Mouse (Mus musculus) stomach, embryonic 16.5 days (tissue): ENCODE measurements around the gene Top3b. TPM values are rescaled to one million over a fixed set of nuclear protein-coding genes. Genes with fewer than 3 reads are reported as not detected.
"Not testable (repeated sequence)": the region's sequence is repeated elsewhere in the genome, so short reads cannot be mapped to it uniquely, and the experiment has no call there.

ENCODE experiments used
- ATAC-seq: fragments of 200-750 bp; cut with Nextera tagmentation; 2 replicates; pipeline ENCODE4 v1.8.0; 2017; ENCODE audit warnings: moderate number of reproducible peaks, moderate TSS enrichment; ENCODE audit not compliant: insufficient read depth, low FRiP score
- H3K27ac ChIP-seq: fragments of 300-500 bp; sonication (generic); 2 replicates; pipeline ENCODE4 v1.5.1; 2014; ENCODE audit warnings: low read length
- H3K27me3 ChIP-seq: fragments of 300-500 bp; sonication (generic); 2 replicates; pipeline ENCODE4 v1.6.1; 2014; ENCODE audit warnings: low read length, control low read depth, mixed read lengths; ENCODE audit not compliant: control insufficient read depth, insufficient read depth
- H3K36me3 ChIP-seq: fragments of 300-500 bp; sonication (generic); 2 replicates; pipeline ENCODE4 v1.6.1; 2014; ENCODE audit warnings: low read length; ENCODE audit not compliant: control insufficient read depth, insufficient read depth
- H3K4me1 ChIP-seq: fragments of 300-500 bp; sonication (generic); 2 replicates; pipeline ENCODE4 v1.6.1; 2014; ENCODE audit warnings: low read length, control low read depth, mixed read lengths; ENCODE audit not compliant: control insufficient read depth, insufficient read depth
- H3K4me2 ChIP-seq: fragments of 300-500 bp; sonication (generic); 2 replicates; pipeline ENCODE4 v1.6.1; 2014; ENCODE audit warnings: low read depth, low read length, mixed read lengths
- H3K4me3 ChIP-seq: fragments of 300-500 bp; sonication (generic); replicated peaks from 2 replicates; pipeline ENCODE4 v1.5.1; 2014; ENCODE audit warnings: mild to moderate bottlenecking, low read length
- H3K9ac ChIP-seq: fragments of 300-500 bp; sonication (generic); 2 replicates; pipeline ENCODE4 v1.6.1; 2014; ENCODE audit warnings: low read length
- H3K9me3 ChIP-seq: fragments of 300-500 bp; sonication (generic); replicated peaks from 2 replicates; pipeline ENCODE4 v1.6.1; 2016; ENCODE audit warnings: low read length, control low read depth; ENCODE audit not compliant: control insufficient read depth
- WGBS: fragments of 180-500 bp; shearing (Covaris S2); extraction: QIAGEN DNeasy Blood & Tissue Kit; methylation state at CpG from one replicate; pipeline ENCODE4 v1.1.7; 2014; 5-methylcytosine and 5-hydroxymethylcytosine counted together
- polyA plus RNA-seq: library from polyadenylated mRNA; unstranded; fragments of >200 nt; fragmentation: Nextera tagmentation; extraction: Ambion mirVana; gene quantifications from 2 replicates; pipeline ENCODE4 v1.2.1, GENCODE M21; 2015

The Top3b gene
- polyA plus RNA-seq, 1 experiment from 2014 or later: 53.8 TPM

DNA sequence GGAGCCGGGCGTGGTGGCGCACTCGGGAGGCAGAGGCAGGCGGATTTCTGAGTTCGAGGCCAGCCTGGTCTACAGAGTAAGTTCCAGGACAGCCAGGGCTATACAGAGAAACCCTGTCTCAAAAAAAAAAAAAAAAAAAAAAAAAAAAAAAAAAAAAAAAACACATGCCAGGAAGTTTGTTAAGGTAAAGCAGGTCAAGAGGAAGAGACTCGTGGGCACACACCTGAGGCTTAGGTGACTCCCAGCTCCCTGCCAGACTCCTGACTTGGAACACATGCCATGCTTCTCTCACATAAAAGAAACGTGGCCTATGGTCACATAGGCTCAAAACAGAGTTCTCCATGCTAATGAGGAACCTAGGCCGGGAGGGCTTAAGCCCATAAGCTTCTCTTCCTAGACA is 14.5 kb upstream of the Top3b start:
- H3K9ac ChIP-seq, H3K36me3 ChIP-seq, H3K27ac ChIP-seq, H3K4me3 ChIP-seq, H3K27me3 ChIP-seq, H3K4me1 ChIP-seq, ATAC-seq, H3K9me3 ChIP-seq, H3K4me2 ChIP-seq: not testable (repeated sequence)
- WGBS: 84% methylated on average over 9 of the region's 9 CpGs

DNA sequence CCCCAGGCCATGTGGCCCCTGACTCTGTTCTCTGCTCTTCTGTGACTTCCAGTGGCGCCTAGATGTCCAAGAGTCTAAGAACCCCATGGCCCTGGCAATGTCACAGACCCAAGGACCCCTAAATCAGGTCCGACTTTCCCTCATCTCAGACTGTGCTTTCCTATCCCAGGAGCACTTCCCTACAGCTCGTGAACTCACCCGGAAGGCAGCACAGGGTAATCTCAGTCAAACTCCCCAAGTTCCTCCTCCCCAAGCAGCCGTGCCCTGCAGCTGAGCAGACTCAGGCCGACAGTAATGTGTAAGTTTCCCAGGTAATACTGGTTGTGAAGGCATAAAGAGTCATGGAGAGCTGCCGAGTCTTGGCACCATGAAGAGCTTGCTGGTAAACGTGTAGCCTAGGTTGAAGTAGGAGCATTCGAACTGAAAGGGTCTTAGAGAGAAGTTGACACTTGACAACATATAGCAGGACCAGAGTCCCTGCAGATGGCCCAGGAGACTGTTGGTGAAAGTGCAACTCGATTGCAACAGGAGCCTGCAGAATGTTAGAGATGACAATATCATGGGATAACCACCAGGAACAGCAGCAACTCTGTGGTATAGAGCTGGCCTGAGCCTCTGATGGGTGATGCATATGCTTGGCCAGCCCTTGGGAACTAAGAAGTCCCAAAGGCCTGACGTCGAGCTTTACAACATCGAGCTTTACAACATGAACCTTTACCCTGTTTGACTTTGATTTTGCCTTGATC is 13.6 kb upstream of the Top3b start:
- Histone ChIP-seq H3K27ac (no peak overlapping the region), H3K9ac (no peak overlapping the region), H3K4me2 (no peak overlapping the region), H3K9me3 (no peaks in the 10 kb centered on the region), H3K4me1 (no peaks in the 10 kb centered on the region), H3K4me3 (no peak overlapping the region), H3K27me3 (no peaks in the 10 kb centered on the region), H3K36me3 (no peaks in the 10 kb centered on the region)
- no peak for ATAC-seq
- 70% methylated on average over 13 of the region's 13 CpGs for WGBS

DNA sequence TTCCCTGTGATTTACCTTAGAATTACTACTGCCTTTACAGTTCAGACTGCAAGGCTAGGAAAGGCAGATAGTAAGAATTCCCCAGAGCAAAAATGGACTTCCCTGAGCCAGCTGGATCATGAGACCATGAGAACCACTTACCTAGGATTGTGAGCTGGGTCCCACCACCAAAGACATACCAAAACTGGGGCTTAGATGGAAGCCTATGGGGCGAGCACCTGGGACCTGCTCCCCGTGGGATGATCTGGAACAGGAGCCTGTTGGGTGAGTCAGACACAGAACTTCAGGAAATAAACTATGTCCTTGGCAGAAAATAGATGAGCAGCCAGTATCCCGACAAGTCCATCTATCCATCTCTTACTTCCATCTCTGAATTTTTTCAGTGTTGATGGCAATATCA is 8.2 kb upstream of the Top3b start:
- no peak overlapping the region for H3K4me3 ChIP-seq
- 74% methylated on average over 3 of the region's 3 CpGs for WGBS
- H3K27ac ChIP-seq: no peak overlapping the region
- H3K27me3 ChIP-seq: no peaks in the 10 kb centered on the region
- H3K4me1 ChIP-seq: peaks cover 3% of the 10 kb centered on the region; the same call in 1 of the 2 replicates
- no peak for ATAC-seq
- no peak overlapping the region for H3K9ac ChIP-seq
- H3K36me3 ChIP-seq: no peaks in the 10 kb centered on the region
- H3K4me2 ChIP-seq: no peak overlapping the region
- no peaks in the 10 kb centered on the region for H3K9me3 ChIP-seq

DNA sequence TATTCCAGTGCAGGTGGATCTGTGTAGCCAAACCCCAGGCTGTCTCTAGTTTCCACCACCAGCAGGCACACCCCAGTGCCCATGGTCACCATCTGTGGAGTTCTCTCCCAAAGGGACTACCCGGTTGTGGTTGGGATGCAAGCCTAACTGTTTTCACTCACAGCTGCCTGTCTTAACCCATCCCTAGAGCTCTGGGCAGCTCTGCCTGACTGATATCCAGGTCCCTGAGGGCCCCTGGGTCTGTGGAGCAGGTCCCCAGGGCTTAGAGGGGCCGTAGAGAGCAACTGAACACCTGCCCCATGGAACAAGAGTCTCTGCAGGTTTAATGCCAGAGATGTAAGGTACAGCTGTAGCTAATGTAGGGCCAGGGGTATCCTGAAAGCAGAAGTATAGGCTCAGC is 6.6 kb upstream of the Top3b start, which contains the start of gene Igll1:
Gene Igll1 (minus strand): TSS at position 8 of the 400 bp plus-strand sequence.
- Histone ChIP-seq H3K9me3 (no peaks in the 10 kb centered on the region), H3K27ac (no peak within 1 kb of the TSS), H3K4me3 (no peak within 1 kb of the TSS), H3K9ac (no peak within 1 kb of the TSS), H3K27me3 (no peaks in the 10 kb centered on the region), H3K4me2 (no peak within 1 kb of the TSS), H3K4me1 (peaks cover 3% of the 10 kb centered on the region; the same call in 1 of the 2 replicates), H3K36me3 (no peaks in the 10 kb centered on the region)
- WGBS: 85% methylated on average over 2 of the region's 2 CpGs
- ATAC-seq: no peak

DNA sequence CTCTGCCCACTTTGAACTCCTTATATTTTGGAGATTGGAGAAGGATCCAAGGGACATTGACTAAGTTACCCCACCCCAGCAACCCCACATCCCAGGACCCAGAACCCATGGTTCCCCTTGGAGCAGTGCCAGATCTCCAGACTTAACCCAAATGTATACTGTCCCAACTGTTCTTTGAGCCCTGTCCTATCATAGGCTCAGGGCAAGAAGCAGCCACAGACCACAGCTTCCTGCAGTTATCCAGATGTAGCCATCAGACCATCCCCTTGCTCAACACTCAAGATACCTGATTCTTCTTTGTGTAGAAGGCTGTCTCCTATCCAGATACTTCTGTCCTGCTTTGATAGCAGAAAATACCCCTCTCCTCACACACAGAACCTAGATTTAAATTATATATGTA is 5.3 kb upstream of the Top3b start:
- Histone ChIP-seq H3K4me2 (no peak overlapping the region), H3K36me3 (no peaks in the 10 kb centered on the region), H3K27me3 (no peaks in the 10 kb centered on the region), H3K4me3 (no peak overlapping the region), H3K9ac (no peak overlapping the region), H3K4me1 (peaks cover 3% of the 10 kb centered on the region; the same call in 1 of the 2 replicates), H3K27ac (no peak overlapping the region), H3K9me3 (no peaks in the 10 kb centered on the region)
- ATAC-seq: no peak

DNA sequence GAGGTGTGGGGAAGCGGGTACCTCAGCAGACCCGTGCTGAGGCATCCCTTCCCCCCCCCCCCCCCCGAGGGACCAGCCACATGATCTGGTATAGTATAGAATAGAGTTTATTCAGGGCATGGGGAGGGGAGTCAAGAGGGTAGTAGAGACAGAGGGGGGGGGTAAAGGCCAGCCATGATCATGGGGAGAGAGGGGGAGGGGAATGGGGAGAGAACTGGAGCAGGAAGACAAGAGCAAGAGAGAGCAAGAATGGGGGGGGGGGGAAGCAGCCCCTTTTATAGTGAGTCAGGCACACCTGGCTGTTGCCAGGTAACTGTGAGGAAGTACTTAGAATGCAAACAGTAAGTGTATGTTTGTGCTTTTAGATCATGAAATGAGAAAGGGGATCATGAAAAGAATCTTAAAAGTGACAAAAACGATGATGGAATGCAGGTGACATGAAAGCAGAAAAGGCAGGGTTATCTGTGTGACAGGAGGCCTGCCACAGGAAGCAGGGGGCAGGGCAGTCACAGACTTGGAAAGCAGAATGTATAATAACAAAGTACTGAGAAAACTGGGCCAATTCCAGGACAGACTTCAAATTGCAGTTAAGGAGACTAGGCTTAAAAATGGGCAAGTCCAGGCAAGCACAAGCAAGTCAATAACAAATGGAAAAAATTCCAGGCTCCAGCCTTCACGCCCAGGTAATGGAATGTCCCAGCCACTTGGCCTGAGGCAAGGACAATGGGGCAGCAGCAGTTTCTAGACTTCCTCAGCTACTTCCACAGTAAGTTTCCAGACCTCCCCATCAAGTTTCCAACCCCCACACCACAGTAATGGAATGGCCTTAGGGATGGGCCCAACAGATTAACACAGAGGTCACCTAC is 4.6 kb upstream of the Top3b start:
- peaks cover 3% of the 10 kb centered on the region; the same call in 1 of the 2 replicates for H3K4me1 ChIP-seq
- no peak overlapping the region for H3K4me2 ChIP-seq
- no peak for ATAC-seq
- peak overlapping the region; percentile 72 for H3K27ac ChIP-seq
- no peak overlapping the region for H3K4me3 ChIP-seq
- H3K9ac ChIP-seq: no peak overlapping the region
- no peaks in the 10 kb centered on the region for H3K9me3 ChIP-seq
- 40% methylated on average over 4 of the region's 5 CpGs for WGBS
- H3K27me3 ChIP-seq: no peaks in the 10 kb centered on the region
- H3K36me3 ChIP-seq: no peaks in the 10 kb centered on the region

DNA sequence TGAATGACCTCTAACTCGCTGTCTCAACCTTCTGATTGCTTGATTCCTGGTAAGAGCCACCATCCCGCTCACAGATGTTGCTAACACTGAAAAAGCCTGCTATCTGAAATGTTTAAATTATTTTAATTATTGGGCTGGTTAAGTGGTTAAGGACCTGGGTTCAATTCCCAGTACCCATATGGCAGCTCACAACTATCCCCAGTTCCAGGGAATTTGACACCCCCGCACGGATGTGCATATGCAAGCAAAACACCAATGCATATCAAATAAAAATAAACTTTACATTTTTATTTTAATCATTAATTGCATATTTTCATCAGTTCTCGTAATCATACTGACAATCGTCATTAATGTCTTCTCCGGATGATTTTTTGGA is 307 bp upstream of the Top3b start:
- Histone ChIP-seq H3K27ac (peak overlapping the region; percentile 95), H3K4me1 (peaks cover 5% of the 10 kb centered on the region; the same call in 1 of the 2 replicates), H3K9me3 (no peaks in the 10 kb centered on the region), H3K4me2 (peak overlapping the region; percentile 61), H3K4me3 (peak overlapping the region; percentile 63), H3K9ac (0 out of 2 replicates have a peak overlapping the region, but pooled peaks have one; percentile 38), H3K27me3 (no peaks in the 10 kb centered on the region), H3K36me3 (no peaks in the 10 kb centered on the region)
- 35% methylated on average over 7 of the region's 7 CpGs for WGBS
- peak; percentile 19; the same call in 1 of the 2 replicates for ATAC-seq

DNA sequence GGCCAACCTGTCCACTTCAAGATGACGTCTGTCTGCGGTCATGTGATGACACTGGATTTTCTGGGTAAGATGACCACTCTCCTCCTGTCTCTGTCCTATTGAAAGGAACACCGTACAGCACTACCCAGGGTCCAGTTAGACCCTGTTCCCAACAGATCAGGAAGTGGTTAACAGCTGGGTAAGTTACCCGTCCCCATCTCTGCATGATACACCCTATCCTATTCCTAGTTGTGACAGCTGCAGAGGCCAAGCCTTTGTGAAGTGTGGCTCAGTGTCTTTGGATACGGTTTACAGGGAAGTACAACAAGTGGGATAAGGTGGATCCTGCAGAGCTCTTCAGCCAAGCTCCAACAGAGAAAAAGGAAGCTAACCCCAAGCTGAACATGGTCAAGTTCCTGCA is 8.5 kb downstream of the Top3b start:
- H3K36me3 ChIP-seq: peaks cover 26% of the 10 kb centered on the region
- WGBS: 88% methylated on average over 5 of the region's 5 CpGs

DNA sequence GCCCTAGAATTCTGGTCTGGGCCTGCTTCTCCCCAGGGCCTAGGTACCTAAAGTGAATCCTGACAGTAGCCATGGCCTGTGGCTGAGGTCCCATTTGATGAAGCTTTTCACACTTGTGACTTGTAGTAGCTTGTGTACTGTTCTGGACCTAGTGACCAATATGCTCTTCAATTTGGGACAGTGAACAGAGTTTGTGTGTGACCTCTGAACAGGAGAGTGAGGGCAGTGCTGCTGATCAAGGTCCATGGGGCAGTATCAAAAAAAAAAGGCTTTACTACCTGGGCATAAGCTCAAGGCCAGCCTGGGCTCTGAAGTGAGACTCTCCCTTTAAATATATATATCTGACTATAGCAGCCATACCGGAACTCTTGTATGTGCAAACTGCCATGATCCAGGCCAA is 17.8 kb downstream of the Top3b start:
- Histone ChIP-seq H3K4me3 (no peak overlapping the region), H3K27me3 (no peaks in the 10 kb centered on the region), H3K4me1 (no peaks in the 10 kb centered on the region), H3K4me2 (no peak overlapping the region), H3K9ac (no peak overlapping the region), H3K36me3 (peaks cover 10% of the 10 kb centered on the region), H3K27ac (no peak overlapping the region), H3K9me3 (no peaks in the 10 kb centered on the region)
- no peak for ATAC-seq
- 100% methylated on average over 1 of the region's 1 CpGs for WGBS

More for the DNA sequence above, 8.5 kb downstream of the Top3b start:
- H3K4me3 ChIP-seq: no peak overlapping the region
- no peak overlapping the region for H3K9ac ChIP-seq
- no peaks in the 10 kb centered on the region for H3K27me3 ChIP-seq
- H3K27ac ChIP-seq: no peak overlapping the region
- H3K9me3 ChIP-seq: peaks cover 7% of the 10 kb centered on the region; the same call in 1 of the 2 replicates
- no peak overlapping the region for H3K4me2 ChIP-seq
- H3K4me1 ChIP-seq: no peaks in the 10 kb centered on the region
- ATAC-seq: no peak
